Mouse (Mus musculus) MEL (cell line): Measurements from ENCODE around the gene Pcsk5.

ENCODE experiments used
- CHD1 ChIP-seq: IDR thresholded peaks from 2 replicates; pipeline ENCODE4 v1.6.1; 2012; ENCODE audit warnings: low read depth, mild to moderate bottlenecking, inconsistent platforms, low read length, improper control_type of control experiment
- CTCF ChIP-seq, 3 experiments: IDR thresholded peaks in 2 of 3; conservative IDR thresholded peaks in 1 of 3; 2 replicates each; pipeline ENCODE4 v1.5.1; 2011 to 2012; ENCODE audit warnings: low read length in 3 of 3, low read depth in 2 of 3, mild to moderate bottlenecking in 2 of 3, improper control_type of control experiment in 1 of 3, inconsistent platforms in 1 of 3, mixed read lengths in 1 of 3, moderate library complexity in 1 of 3; ENCODE audit not compliant: control insufficient read depth in 1 of 3, insufficient read depth in 1 of 3, poor library complexity in 1 of 3, severe bottlenecking in 1 of 3
- E2F4 ChIP-seq: IDR thresholded peaks from 2 replicates; pipeline ENCODE4 v1.6.1; 2011; ENCODE audit warnings: low read depth, low read length, improper control_type of control experiment, borderline replicate concordance
- EP300 ChIP-seq, 2 experiments: IDR thresholded peaks; 2 replicates each; pipeline ENCODE4 v1.6.1; 2011; ENCODE audit warnings: improper control_type of control experiment in 2 of 2, low read length in 2 of 2, low read depth in 1 of 2, mild to moderate bottlenecking in 1 of 2
- MAFK ChIP-seq: IDR thresholded peaks from 2 replicates; pipeline ENCODE4 v1.6.1; 2011; ENCODE audit warnings: low read depth, mild to moderate bottlenecking, low read length, improper control_type of control experiment, borderline replicate concordance
- MXI1 ChIP-seq: IDR thresholded peaks from 2 replicates; pipeline ENCODE4 v1.6.1; 2011; ENCODE audit warnings: mild to moderate bottlenecking, low read depth, low read length, improper control_type of control experiment
- NELFE ChIP-seq: IDR thresholded peaks from 2 replicates; pipeline ENCODE4 v1.6.1; 2011; ENCODE audit warnings: low read depth, low read length, improper control_type of control experiment
- POLR2A ChIP-seq, 2 experiments: IDR thresholded peaks; 2 replicates each; pipeline ENCODE4 v1.6.1; 2011 to 2012; ENCODE audit warnings: low read length in 2 of 2, mild to moderate bottlenecking in 2 of 2, control low read depth in 1 of 2, improper control_type of control experiment in 1 of 2, low read depth in 1 of 2, moderate library complexity in 1 of 2; ENCODE audit not compliant: control insufficient read depth in 1 of 2, insufficient read depth in 1 of 2, poor library complexity in 1 of 2
- POLR2AphosphoS2 ChIP-seq: IDR thresholded peaks from 2 replicates; pipeline ENCODE4 v1.6.1; 2011; ENCODE audit warnings: low read length, improper control_type of control experiment
- TCF12 ChIP-seq: IDR thresholded peaks from 2 replicates; pipeline ENCODE4 v1.6.1; 2014; ENCODE audit warnings: low read depth, mild to moderate bottlenecking, inconsistent platforms, low read length, improper control_type of control experiment, moderate library complexity
- USF1 ChIP-seq: IDR thresholded peaks from 2 replicates; pipeline ENCODE4 v1.6.1; 2014; ENCODE audit warnings: low read depth, mild to moderate bottlenecking, inconsistent platforms, low read length, improper control_type of control experiment, moderate library complexity
- USF2 ChIP-seq, 2 experiments: IDR thresholded peaks; 2 replicates each; pipeline ENCODE4 v1.6.1; 2011 to 2012; ENCODE audit warnings: improper control_type of control experiment in 2 of 2, low read length in 2 of 2, borderline replicate concordance in 1 of 2, inconsistent platforms in 1 of 2, low read depth in 1 of 2, mild to moderate bottlenecking in 1 of 2; ENCODE audit not compliant: insufficient read depth in 1 of 2
- ZKSCAN1 ChIP-seq: IDR thresholded peaks from 2 replicates; pipeline ENCODE4 v1.6.1; 2012; ENCODE audit warnings: low read depth, mild to moderate bottlenecking, inconsistent platforms, low read length, improper control_type of control experiment, moderate library complexity
- ZNF384 ChIP-seq: IDR thresholded peaks from 2 replicates; pipeline ENCODE4 v1.6.1; 2012; ENCODE audit warnings: low read depth, mild to moderate bottlenecking, inconsistent platforms, low read length, improper control_type of control experiment

DNA sequence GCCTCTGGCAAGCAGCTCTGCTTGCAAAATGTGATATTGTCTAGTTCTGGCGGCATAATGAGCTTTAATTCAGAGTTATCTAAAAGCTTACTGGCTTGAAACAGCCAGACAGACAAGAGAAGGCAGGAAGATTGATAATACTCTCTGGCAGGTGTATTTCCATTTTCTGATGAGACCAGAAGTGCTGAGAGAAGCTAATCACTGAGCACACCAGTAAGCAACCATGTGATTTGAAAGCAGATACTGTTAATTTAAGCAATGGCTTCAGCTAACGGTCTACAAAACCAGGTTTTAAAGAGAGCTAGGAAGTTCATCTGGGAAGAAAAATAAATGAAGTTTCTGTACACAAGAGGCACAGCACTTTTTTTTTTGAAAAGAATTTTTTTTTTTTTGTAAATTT lies 237.1 kb downstream of the Pcsk5 start:
- TF ChIP-seq ZKSCAN1 = no peak
- TF ChIP-seq MAFK = no peak
- no peak for TF ChIP-seq POLR2A (IDR thresholded peaks at IDR 0.05; ENCODE audit: control insufficient read depth in 1 of 2, insufficient read depth in 1 of 2, low read depth in 1 of 2, low read length in 2 of 2, poor library complexity in 1 of 2)
- TF ChIP-seq CTCF (IDR thresholded peaks at IDR 0.05 in 2 of 3, conservative IDR thresholded peaks at IDR 0.05 in 1 of 3; ENCODE audit: control insufficient read depth in 1 of 3, insufficient read depth in 1 of 3, low read depth in 2 of 3, low read length in 3 of 3, poor library complexity in 1 of 3, severe bottlenecking in 1 of 3) = no peak
- TF ChIP-seq USF2 (IDR thresholded peaks at IDR 0.05; ENCODE audit: borderline replicate concordance in 1 of 2, insufficient read depth in 1 of 2, low read depth in 1 of 2, low read length in 2 of 2) = no peak
- no peak for TF ChIP-seq USF1
- no peak for TF ChIP-seq ZNF384
- TF ChIP-seq POLR2AphosphoS2 = no peak
- TF ChIP-seq NELFE = no peak
- TF ChIP-seq E2F4 = no peak
- TF ChIP-seq MXI1 = no peak
- TF ChIP-seq EP300 (IDR thresholded peaks at IDR 0.05; ENCODE audit: low read depth in 1 of 2, low read length in 2 of 2) = no peak
- TF ChIP-seq TCF12 = no peak
- TF ChIP-seq CHD1 = no peak
